Mouse (Mus musculus): ENCODE data around the gene Ypel2. TPM values are rescaled to one million over a fixed set of nuclear protein-coding genes. Genes with fewer than 3 reads are reported as not detected.
A peak's percentile ranks its signal among the peaks of the same experiment; 100 is the strongest.

Gene Ypel2
- polyA plus RNA-seq, 2 experiments = 0.70 to 0.83 TPM

GRCm38 (mm10) chr11:86930636-86931180 lies 62.8 kb downstream of the Ypel2 start:
- Histone ChIP-seq H3K27ac (no peak overlapping the region), H3K9ac (replicated peaks) (no peak overlapping the region), H3K9me3 (ENCODE audit: control insufficient read depth, low read length) (no peaks in the 10 kb centered on the region), H3K4me2 (ENCODE audit: low read depth) (no peak overlapping the region), H3K27me3 (ENCODE audit: control insufficient read depth, insufficient read depth, low read length) (no peaks in the 10 kb centered on the region), H3K4me3 (ENCODE audit: insufficient read depth in 1 of 2, low read depth in 2 of 2, low read length in 2 of 2) (no peak overlapping the region), H3K36me3 (replicated peaks; ENCODE audit: control insufficient read depth, insufficient read depth, low read depth) (no peaks in the 10 kb centered on the region), H3K4me1 (replicated peaks; ENCODE audit: control insufficient read depth in 2 of 2, insufficient read depth in 2 of 2, low read length in 1 of 2) (peaks cover 0 to 9% of the 10 kb centered on the region in 2 experiments; a peak in 1 of 4 replicates)
- ATAC-seq (ENCODE audit: insufficient read depth) = no peak
- DNase-seq (ENCODE audit: low read depth in 3 of 3, low spot score in 3 of 3) = no peak
- no peak for TF ChIP-seq CTCF (IDR thresholded peaks at IDR 0.05; ENCODE audit: low read depth)
- TF ChIP-seq EP300 (IDR thresholded peaks at IDR 0.05; ENCODE audit: low read depth) = no peak
- 62% methylated on average over 10 of the region's 10 CpGs for WGBS (ENCODE audit: insufficient replicate concordance)

GRCm38 (mm10) chr11:86929985-86930384 lies 63.5 kb downstream of the Ypel2 start:
- Histone ChIP-seq H3K9me3 (ENCODE audit: control insufficient read depth, low read length) (no peaks in the 10 kb centered on the region), H3K36me3 (replicated peaks; ENCODE audit: control insufficient read depth, insufficient read depth, low read depth) (no peaks in the 10 kb centered on the region), H3K27ac (no peak overlapping the region), H3K27me3 (ENCODE audit: control insufficient read depth, insufficient read depth, low read length) (no peaks in the 10 kb centered on the region), H3K4me1 (replicated peaks; ENCODE audit: control insufficient read depth in 2 of 2, insufficient read depth in 2 of 2, low read length in 1 of 2) (peaks cover 0 to 9% of the 10 kb centered on the region in 2 experiments; a peak in 1 of 4 replicates), H3K9ac (replicated peaks) (no peak overlapping the region), H3K4me3 (ENCODE audit: insufficient read depth in 1 of 2, low read depth in 2 of 2, low read length in 2 of 2) (no peak overlapping the region), H3K4me2 (ENCODE audit: low read depth) (no peak overlapping the region)
- TF ChIP-seq EP300 (IDR thresholded peaks at IDR 0.05; ENCODE audit: low read depth) (no peak), CTCF (IDR thresholded peaks at IDR 0.05; ENCODE audit: low read depth) (no peak)
- ATAC-seq (ENCODE audit: insufficient read depth) (no peak), DNase-seq (ENCODE audit: low read depth in 3 of 3, low spot score in 3 of 3) (no peak)

GRCm38 (mm10) chr11:86929531-86929930 lies 64.0 kb downstream of the Ypel2 start:
- DNase-seq (ENCODE audit: low read depth in 3 of 3, low spot score in 3 of 3) (no peak), ATAC-seq (ENCODE audit: insufficient read depth) (no peak)
- Histone ChIP-seq H3K9me3 (ENCODE audit: control insufficient read depth, low read length) (no peaks in the 10 kb centered on the region), H3K4me3 (ENCODE audit: insufficient read depth in 1 of 2, low read depth in 2 of 2, low read length in 2 of 2) (no peak overlapping the region), H3K4me1 (replicated peaks; ENCODE audit: control insufficient read depth in 2 of 2, insufficient read depth in 2 of 2, low read length in 1 of 2) (peaks cover 0 to 9% of the 10 kb centered on the region in 2 experiments; a peak in 1 of 4 replicates), H3K27ac (no peak overlapping the region), H3K9ac (replicated peaks) (no peak overlapping the region), H3K27me3 (ENCODE audit: control insufficient read depth, insufficient read depth, low read length) (no peaks in the 10 kb centered on the region), H3K36me3 (replicated peaks; ENCODE audit: control insufficient read depth, insufficient read depth, low read depth) (no peaks in the 10 kb centered on the region), H3K4me2 (ENCODE audit: low read depth) (no peak overlapping the region)
- 47% methylated on average over 4 of the region's 4 CpGs for WGBS (ENCODE audit: insufficient replicate concordance)
- TF ChIP-seq CTCF (IDR thresholded peaks at IDR 0.05; ENCODE audit: low read depth) (no peak), EP300 (IDR thresholded peaks at IDR 0.05; ENCODE audit: low read depth) (no peak)

GRCm38 (mm10) chr11:86925085-86925638 lies 68.3 kb downstream of the Ypel2 start:
- TF ChIP-seq CTCF (IDR thresholded peaks at IDR 0.05; ENCODE audit: low read depth) (no peak), EP300 (IDR thresholded peaks at IDR 0.05; ENCODE audit: low read depth) (no peak)
- peak in 1 of 3 experiments; percentile 10 for DNase-seq (ENCODE audit: low read depth in 3 of 3, low spot score in 3 of 3)

GRCm38 (mm10) chr11:86924629-86925028 lies 68.9 kb downstream of the Ypel2 start:
- H3K4me2 ChIP-seq (ENCODE audit: low read depth) = no peak overlapping the region
- DNase-seq (ENCODE audit: low read depth in 3 of 3, low spot score in 3 of 3) (no peak), ATAC-seq (ENCODE audit: insufficient read depth) (no peak)
- H3K4me3 ChIP-seq (ENCODE audit: insufficient read depth in 1 of 2, low read depth in 2 of 2, low read length in 2 of 2) = no peak overlapping the region
- no peaks in the 10 kb centered on the region for H3K9me3 ChIP-seq (ENCODE audit: control insufficient read depth, low read length)
- 53% methylated on average over 3 of the region's 3 CpGs for WGBS (ENCODE audit: insufficient replicate concordance)
- H3K27ac ChIP-seq = no peak overlapping the region
- TF ChIP-seq CTCF (IDR thresholded peaks at IDR 0.05; ENCODE audit: low read depth) (no peak), EP300 (IDR thresholded peaks at IDR 0.05; ENCODE audit: low read depth) (no peak)
- H3K4me1 ChIP-seq (replicated peaks; ENCODE audit: control insufficient read depth in 2 of 2, insufficient read depth in 2 of 2, low read length in 1 of 2) = no peaks in the 10 kb centered on the region
- H3K27me3 ChIP-seq (ENCODE audit: control insufficient read depth, insufficient read depth, low read length) = no peaks in the 10 kb centered on the region
- H3K36me3 ChIP-seq (replicated peaks; ENCODE audit: control insufficient read depth, insufficient read depth, low read depth) = no peaks in the 10 kb centered on the region
- no peak overlapping the region for H3K9ac ChIP-seq (replicated peaks)

More at GRCm38 (mm10) chr11:86925085-86925638, 68.3 kb downstream of the Ypel2 start:
- H3K4me1 ChIP-seq (replicated peaks; ENCODE audit: control insufficient read depth in 2 of 2, insufficient read depth in 2 of 2, low read length in 1 of 2) = no peaks in the 10 kb centered on the region
- H3K27ac ChIP-seq = no peak overlapping the region
- H3K27me3 ChIP-seq (ENCODE audit: control insufficient read depth, insufficient read depth, low read length) = no peaks in the 10 kb centered on the region
- ATAC-seq (ENCODE audit: insufficient read depth) = no peak
- no peak overlapping the region for H3K9ac ChIP-seq (replicated peaks)
- no peaks in the 10 kb centered on the region for H3K36me3 ChIP-seq (replicated peaks; ENCODE audit: control insufficient read depth, insufficient read depth, low read depth)
- H3K4me2 ChIP-seq (ENCODE audit: low read depth) = no peak overlapping the region
- no peaks in the 10 kb centered on the region for H3K9me3 ChIP-seq (ENCODE audit: control insufficient read depth, low read length)
- no peak overlapping the region for H3K4me3 ChIP-seq (ENCODE audit: insufficient read depth in 1 of 2, low read depth in 2 of 2, low read length in 2 of 2)
- 25% methylated on average over 9 of the region's 9 CpGs for WGBS (ENCODE audit: insufficient replicate concordance)
